Mouse (Mus musculus): ENCODE results near the gene Cry2. TPM values are rescaled to one million over a fixed set of nuclear protein-coding genes. Genes with fewer than 3 reads are reported as not detected.
"Not testable (repeated sequence)": the region's sequence is repeated elsewhere in the genome, so short reads cannot be mapped to it uniquely, and the experiment has no call there.

The Cry2 gene
- total RNA-seq, 4 experiments from 2014 or later, result 44.0 to 57.9 (median 47.5) TPM

DNA sequence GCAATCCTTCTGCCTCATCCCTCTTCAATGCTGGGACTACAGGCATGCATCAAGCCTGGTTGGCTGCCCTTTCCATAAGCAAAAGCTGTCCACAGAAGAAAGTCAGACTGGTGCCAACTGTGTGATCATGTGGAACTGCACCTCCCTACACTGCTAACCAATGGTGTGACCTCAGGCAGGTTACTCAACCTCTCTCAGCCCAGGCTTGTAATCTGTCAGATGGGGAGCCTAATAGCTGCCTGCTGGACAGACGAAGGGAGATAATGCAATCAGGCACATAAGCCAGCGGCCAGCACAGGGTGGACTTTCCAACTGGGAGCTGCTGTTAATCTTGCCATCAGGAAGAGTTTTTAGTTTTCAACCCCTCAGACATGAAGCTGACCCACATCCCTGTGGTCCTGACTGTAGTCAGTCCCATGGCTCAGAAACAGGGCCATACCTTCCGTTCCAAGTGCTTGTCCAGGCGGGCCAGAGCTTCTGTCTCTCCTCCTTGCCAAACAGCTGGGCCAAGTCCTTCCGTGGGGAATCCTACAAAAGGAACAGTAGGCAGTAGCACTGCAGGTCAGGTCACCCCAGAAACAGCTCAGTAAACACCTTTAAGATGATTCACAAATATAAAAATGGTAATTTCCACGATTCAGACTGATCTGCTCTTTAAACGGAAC, 12.0 kb downstream of the Cry2 start:
- peak; percentile 65 for DNase-seq

DNA sequence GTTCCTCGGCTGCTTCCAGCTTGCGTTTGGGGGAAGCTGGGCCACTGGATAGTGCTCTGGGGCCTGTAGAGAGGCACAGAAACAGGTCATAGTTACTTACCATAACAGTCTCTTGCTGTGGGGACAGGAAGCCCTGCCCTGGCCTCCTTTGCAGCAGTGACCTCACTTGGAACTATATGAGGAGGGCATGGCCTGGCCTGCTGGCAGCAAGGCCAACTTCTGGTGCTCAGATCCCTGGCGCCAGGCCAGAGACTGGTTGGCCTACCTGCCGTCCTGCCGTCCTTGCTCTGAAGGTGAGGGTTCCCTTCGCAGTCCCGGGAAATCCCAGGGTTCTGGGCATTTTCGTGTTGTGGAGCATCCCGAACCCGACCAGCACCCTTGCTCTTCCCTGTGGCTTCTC, 22.1 kb downstream of the Cry2 start:
- no peak for DNase-seq

DNA sequence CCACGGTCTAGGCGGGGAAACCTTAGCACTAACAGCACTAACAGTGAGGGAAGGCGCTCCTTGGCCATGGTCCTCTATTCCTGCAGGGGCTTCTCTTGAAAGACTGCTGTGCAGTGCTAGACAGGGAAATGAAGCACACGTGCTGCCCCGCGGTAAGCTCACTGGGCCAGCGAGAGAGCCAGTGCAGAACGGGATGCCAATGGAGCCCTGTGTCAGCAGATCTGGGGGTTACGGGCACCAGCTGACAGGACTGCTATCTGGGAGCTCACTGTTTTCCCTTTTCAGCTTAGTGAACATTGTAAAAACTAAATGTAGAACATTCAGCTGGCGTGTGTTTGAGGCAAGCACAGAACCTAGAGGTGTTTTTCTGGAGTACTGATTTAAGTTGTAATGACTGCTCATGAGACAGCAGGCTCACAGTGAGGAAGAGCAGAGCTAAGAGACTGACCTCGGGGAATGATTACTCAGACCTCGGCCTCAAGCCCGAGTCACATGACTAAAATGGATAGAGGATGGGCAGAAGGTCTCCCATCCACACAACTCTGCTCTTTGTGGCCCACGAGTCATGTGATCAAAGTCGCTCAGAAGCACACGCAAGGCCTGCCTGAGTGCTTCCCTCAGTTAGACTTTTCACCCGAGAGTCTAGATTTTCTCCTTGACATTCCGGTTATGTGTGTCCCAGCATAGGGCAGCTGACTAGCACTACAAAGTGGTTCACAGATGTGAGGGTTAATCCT, 25.4 kb downstream of the Cry2 start:
- no peak for DNase-seq

DNA sequence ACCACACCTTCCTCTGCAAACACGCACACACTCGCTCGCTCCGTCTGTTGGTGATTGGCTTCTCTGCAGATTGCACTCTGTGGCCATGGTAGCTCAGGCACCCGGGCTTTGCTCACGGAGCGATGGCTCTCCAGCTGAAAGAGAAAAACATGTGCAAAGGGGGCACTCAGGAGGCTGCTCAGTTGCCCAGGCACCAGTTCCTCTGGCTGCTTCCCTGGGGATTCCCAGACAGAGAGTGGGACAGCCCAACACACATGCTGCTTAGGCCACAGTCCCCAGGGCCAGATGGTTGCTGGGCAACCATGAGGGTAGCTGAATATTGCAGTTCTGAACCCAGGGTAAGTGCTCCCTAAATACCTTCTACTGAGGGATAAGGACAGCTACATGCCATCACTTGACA, 28.2 kb downstream of the Cry2 start:
- no peak for DNase-seq

DNA sequence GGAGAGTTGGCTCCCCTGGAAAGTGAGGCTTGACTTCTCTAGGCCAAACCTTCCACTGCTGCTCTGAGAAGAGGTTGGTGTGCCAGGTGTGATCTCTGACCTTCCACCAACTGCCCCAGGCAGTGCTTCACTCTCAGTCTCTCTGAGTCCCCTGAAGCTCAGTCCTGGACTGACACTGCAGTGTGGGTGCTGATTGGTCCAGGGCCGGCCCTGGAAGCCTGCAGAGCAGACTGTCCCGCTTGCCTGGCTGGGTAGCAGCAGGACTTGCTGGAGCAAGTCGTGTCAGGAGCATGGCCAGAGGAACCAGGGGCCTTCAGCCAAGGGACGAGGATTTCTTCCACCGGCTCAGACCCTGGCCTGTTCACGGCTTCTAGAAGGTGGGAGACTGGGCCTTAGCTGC, 29.1 kb downstream of the Cry2 start:
- DNase-seq, result no peak

DNA sequence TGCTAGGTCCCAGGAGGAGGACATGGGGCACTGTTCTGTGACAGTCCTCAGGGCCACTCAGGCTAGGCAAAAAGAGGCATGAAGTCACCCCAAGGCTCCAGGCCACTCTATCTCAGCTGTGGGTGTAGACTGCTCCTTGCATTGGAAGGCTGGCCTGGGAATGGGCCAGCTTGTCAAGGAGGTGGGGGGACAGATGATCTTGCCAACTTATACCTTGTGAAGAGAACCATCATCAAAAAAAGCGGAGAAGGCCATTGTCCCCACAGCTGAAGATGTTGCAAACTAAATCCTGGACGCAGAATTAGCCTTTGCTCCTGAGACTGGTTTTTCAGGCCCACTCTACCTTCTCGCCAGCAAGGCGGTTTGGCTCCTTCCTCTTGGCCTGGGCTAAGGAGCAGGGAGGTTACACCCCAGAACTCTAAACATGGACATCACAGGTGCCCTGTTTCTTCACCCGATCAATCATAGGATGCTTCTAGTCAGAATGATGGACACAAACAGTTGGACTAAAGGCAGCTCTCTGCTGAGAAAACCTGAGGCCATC, 30.0 kb downstream of the Cry2 start:
- DNase-seq, result no peak

DNA sequence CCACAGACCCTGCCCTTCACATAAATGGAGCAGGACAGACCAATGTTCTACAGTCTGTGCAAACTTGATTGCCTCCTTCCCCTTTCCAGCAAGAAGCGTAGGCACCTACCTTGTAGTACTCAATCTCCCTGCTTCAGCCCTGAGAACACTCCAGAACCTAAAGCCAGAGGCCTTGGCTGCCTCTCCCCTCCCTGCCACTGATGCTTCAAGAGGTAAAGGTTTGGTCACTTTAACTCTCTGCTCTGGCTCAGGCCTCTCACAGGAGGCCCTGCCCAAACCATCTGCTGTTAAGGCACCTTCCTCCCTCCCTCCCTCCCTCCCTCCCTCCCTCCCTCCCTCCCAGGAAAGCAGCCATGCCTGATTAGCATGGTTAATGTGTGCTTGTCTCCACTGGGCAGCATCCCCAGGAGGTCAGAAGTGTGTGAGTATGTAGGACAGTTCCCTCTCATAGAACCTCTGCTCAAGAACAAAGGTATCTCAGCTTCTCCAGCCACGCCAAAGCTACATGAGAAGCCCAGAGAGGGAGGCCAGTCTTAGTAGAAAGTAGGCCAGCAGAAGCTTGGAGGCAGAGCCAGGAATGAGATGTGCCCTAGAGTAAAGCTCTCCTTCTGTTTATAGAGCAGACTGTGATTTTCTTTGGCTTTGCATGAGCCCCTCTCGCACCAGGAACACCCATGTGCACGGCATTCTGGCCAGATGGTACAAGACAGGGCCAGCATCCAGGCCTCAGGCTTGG, 31.1 kb downstream of the Cry2 start:
- no peak for DNase-seq

DNA sequence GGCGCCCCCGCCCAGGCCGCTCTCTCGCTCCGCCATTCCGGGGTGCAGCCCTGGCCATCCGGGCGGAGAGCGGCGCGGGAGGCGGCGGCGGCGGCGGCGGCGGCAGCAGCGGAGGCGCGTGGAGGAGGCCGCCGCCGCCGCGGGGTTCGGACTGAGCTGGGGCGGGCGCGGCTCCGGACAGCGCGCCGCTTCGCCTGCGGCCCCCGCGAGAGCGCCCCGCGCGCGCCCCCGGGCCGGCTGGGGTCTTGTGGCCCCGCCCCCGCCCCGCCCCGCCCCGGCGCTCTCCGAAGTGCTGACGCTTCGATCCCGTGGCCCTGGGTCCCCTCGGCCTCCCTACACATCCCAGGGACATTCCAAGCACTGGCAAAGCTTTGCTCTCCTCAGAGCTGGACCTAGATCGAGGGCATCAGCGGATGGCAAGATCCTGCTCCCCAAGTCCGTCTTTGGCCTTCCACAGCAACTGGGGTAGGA, 32.7 kb downstream of the Cry2 start, which contains the start of gene Mapk8ip1:
Gene Mapk8ip1, minus strand, starts transcription at position 173 of the 471 bp plus-strand sequence.
- DNase-seq, result no peak

DNA sequence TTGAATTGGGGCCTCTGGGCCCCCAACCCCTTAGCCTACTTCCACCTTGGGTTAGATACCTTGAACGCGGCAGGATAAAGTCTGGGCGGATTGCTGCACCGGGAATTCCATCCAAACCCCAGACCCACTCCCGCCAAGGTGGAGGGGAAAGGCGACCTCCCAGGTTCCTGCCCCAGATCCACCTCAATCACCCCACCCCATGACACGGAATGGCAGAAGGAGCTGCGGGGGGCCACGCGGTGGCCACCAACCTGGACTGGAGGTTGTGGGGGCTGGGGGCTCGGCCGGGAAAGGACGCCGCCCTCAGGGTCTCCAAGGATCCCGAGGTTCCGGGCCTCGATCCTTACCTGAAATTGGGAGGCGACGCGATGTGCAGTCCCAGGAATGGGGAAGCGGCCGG, 33.2 kb downstream of the Cry2 start:
- DNase-seq, result no peak

DNA sequence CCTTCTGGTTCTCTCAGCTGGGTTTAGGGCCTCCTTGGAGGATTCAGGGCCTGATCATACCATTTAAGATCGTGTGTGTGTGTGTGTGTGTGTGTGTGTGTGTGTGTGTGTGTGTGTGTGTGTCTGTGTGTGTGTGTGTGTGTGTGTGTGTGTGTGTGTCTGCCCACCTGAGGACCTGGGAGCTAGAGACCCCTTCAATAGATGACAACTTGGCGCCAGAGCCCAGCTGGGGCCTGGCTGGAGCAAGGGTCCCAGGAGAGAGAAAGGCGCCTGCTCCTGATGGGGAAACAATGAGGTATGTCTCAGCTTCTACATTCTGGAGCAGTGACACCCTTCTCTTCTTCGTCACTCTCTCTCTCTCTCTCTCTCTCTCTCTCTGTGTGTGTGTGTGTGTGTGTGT, 34.0 kb downstream of the Cry2 start:
- DNase-seq, result not testable (repeated sequence)

DNA sequence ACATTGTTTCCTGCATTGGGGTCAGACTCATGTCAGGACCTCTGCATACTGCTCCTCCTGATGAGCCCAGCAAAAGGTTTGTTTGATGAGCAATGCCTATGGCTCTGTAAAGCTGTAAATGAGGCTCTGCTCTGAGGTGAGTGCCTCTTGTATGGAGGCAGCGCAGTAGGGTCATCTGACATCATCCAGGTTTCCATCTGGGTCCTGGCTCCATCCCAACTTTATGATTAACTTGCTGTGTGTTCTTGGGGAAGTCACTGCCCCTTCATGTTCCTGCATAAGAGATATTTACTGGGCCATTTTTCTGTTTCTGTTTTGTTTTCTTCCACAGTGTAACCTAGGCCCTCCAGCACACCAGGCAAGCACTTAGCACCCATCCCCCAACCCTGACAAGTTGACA, 36.4 kb downstream of the Cry2 start:
- no peak for DNase-seq

DNA sequence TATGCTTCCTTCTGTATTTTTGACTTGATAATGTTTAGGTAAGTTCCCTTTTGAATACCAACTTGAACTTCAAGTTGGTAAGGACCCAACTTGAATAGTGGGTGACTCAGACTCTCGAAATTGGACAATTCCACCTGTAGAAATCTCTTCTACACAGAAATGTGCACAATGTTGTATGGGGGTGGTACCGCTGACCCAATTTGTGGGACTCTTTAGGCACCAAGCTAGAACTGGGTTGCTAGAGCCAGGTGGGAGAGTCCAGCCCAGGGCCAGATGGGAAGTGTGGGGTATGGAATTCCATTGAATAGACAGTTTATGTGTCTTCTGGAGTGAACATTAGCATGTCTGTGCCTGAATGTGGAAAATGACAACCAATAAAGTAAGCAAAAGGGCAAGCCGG, 38.3 kb downstream of the Cry2 start:
- DNase-seq, result no peak

DNA sequence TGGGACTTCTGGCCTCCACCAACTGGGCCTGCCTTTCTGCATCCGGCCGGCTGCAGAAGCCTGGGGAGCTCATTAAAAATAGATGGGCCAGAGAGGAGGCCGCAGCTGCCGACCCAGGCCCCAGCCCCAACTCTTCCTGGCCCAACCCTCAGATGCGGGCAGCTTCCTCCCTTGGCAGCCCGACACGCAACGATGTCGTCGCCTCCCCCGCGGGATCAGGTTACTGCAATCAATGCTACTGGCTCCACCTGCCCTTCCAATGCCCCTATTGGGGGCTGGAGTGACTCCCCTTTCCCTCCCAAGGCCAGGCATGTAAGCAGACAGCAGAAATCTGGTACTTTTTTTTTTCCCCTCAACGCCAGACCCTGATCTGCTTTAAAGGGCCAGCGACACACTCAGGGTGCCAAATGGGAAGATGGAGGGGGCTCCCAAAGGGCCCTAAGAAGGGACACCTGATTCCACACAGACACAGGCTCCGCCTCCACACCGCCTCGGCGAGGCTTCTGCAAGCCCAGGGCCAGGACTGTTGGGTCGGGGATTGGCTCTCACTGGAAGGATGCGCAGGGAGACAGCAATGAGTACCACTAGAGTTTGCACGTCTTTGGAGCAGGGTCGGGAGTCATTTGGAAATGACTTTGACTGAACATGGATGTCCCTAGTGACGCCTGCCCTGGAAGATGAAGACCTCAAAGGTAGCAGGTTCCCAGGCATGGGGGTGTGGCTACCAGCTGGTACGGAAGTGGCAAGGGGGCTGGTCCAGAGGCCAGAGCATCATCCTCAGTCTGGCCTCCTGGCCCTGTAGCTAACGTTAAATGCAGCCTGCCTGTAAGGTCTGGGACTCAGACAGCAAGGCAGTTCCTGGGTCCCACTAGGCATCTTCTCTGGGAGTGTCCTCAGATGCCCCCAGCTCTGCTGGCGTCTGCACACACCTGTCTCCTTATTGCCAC, 41.3 kb downstream of the Cry2 start:
- DNase-seq, result no peak

DNA sequence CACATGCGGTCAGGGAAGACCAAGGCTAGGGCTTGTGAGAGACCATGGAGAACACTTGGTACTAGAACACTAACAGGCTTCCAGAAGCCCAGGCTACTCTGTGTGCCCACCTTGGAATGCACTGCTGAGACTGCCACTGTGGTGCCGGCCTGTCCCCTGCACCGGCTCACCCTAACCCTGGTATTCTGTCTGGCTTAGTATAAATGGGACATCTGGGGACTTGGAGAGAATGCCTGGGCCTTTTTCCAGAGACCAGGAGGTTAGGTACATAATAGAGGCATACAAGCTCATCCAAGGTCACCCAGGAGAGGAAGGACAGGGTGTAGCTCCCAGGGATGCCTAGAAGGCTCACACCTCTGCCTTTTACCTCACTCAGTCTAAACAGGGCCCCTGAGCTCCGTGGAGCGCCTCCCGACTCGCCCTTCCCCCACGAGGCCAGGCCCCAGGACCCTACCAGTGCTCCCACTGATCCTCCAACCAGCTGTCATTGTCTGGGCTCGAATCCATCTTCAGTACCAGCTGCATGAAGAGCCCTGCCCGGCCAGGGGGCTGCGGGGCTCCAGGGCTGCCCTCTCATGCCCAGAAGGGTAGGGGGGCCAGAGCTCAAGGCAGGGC, 42.0 kb downstream of the Cry2 start:
- no peak for DNase-seq

DNA sequence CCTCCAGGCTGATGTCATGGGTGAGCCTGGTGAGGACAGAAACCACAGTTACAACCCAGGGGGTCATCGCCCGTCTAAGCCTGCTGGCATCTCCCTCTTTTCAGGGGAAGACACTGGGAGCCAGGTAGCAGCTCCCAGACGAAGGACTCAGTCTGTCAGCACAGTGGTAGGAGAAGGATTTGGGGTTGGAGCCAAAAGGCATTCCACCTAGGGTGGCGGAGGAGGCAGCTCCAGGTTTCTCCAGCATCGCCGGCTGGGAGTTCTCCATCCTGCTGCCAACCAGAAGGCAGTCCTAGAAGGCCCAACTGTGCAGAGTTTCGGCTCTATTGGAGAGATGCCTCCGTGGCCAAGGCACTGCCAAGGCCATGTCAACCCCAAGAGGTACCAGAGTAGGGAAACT, 42.7 kb downstream of the Cry2 start:
- DNase-seq, result no peak

DNA sequence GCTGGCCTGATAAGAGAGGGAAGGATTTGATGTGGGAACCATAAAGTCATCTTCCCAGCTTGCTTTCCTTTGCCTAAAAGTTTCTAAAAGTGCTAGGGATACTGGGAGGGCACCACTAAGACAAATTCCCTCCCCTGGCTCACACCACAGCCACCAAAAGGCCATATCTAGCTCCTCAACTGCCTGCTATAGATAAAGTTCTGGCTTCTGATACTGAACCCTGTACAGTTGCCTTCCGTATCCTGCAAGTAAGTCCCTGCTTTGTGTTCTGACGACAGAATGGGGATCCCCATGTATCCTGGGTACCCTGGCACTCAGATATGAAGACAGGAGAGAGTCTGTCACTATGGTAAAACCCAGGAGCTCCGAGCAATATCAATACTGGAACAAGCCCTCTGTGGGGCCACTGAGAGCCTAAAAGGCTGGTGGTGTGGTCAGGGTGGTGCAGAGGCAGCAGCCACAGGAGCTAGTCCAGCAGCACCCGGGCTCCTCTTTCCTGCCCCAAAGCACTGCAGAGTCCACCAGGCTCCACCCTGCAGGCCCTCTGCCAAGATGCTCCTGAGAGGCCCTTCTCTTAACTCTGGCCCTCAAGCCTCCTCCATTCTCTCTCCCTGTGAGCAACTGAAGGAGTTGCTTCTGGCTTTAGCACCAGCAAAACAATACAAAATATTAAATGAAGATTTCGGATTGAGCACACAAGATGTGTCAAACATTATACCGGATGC, 43.5 kb downstream of the Cry2 start:
- DNase-seq, result no peak

DNA sequence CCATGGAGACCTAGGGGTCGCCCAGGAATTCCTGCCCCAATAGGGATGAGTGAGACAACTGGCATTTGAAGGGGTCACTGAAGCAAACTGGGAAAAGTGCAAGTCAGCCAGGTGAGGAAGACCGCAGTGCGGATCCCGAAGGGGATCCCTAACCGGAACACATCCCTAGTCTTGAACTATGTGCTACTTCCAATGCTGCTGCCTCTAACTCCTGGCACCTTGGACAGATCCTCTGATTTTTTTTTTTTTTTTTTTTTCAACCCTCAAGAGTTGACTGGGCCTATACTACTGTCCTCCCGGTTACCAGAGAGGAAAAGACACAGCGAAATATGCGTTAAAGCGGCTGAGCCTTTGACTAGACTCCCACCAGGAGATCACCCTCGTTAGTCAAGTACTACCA, 44.2 kb downstream of the Cry2 start:
- no peak for DNase-seq

DNA sequence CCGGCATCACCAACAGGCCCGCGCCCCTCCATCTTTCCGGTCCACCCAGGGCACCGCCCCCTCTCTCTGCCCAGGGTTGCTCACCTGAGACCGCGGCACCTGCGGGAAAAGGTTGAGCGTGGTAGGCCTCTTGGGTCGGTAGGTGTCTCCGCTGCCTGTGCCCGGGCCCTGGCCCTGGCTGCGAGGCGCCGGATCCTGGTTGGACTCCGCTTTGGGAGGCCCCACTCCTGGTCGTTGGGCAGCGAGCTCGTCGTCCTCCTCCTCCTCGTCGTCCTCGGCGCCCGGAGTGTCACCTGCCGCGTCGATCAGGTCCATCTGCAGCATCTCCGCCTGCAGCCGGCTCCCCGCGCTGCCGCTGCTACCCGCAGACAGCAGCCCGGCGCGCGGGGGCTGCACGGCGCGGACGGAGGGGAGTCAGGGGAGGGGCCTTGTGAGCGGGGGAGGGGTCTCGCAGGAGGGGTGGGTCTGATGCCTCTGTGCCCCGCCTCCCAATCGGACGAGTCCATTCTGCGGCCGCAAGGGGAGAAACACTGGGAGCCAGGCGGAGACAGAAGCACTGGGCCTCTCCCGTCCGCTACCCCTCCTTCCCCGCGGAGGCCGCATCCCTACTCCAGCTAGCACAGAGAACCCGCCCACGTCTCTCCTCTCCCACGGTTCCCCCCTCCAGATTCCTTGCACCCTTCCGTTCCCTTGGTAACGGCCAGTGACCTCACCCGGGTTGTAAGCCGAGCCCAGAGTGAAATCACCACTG, 44.8 kb downstream of the Cry2 start:
- DNase-seq, result peak; percentile 86

DNA sequence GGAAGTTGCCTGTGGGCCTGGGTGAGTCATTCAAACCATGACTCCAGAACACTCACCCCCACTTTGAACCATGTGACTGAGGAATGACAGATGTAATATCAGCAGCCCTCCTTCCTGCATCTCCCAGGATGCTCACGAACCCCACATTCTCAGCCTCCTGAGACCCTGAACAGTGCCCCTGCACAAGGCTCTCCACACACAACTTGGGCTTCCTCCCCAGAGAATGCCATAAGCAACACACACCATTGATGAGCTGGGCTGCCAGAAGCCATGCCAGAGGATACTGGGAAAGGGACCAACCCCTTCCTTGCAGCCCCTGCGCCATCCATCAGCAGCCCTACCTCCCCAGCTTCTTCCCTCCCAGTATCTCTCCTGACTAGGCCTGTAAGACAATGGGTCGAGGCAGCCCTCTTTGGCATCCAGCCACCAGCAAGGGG, 45.7 kb downstream of the Cry2 start:
- no peak for DNase-seq

DNA sequence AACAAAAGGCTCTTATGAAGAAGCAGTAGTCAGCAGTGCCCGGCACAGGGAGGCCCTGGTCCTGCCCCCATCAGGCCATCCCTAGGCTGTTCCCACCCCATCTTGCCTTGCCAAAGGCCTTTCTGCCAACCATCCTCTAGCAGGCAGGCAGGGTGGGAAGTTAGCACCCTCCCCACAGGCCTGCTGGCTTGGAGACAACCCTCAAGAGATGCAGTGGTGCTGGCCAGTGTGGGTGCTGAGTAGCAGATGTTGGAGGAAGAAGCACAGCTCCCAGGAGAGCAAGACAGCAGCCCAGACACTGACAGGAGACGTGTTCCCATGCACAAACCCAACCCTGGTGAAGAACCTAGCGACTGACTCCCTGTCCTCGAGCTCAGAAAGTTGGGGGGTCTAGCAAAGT, 46.2 kb downstream of the Cry2 start:
- DNase-seq, result no peak

Measured in adrenal gland, adult 8-10 months (tissue).